Mouse (Mus musculus) adrenal gland, postnatal 25 days (tissue): Measurements from ENCODE around the gene Ccdc57. TPM values are rescaled to one million over a fixed set of nuclear protein-coding genes. Genes with fewer than 3 reads are reported as not detected.
A peak's percentile ranks its signal among the peaks of the same experiment; 100 is the strongest.

Source experiments
- DNase-seq: peaks from one replicate; pipeline ENCODE4 v3.0.0; 2021; ENCODE audit warnings: mixed read lengths
- total RNA-seq: library from RNA; stranded (reverse); gene quantifications from 2 replicates; pipeline ENCODE4 v1.2.3, GENCODE M21; 2021

Ccdc57 gene
- total RNA-seq, 1 experiment from 2014 or later = 12.1 TPM

- no peak for DNase-seq
Measured at GRCm38 (mm10) chr11:120951731-120952730, 19.4 kb upstream of the Ccdc57 start.

GRCm38 (mm10) chr11:120951237-120951636 is 18.6 kb upstream of the Ccdc57 start:
- DNase-seq = no peak

GRCm38 (mm10) chr11:120950281-120951202 is 17.9 kb upstream of the Ccdc57 start:
- peak; percentile 83 for DNase-seq

GRCm38 (mm10) chr11:120949863-120950262 is 17.2 kb upstream of the Ccdc57 start:
- no peak for DNase-seq

GRCm38 (mm10) chr11:120948861-120949851 is 16.5 kb upstream of the Ccdc57 start:
- peak; percentile 42 for DNase-seq

GRCm38 (mm10) chr11:120948328-120948727 is 15.7 kb upstream of the Ccdc57 start, which contains the start of gene Slc16a3:
Gene Slc16a3 (plus strand): TSS chr11:120948480.
- DNase-seq = no peak

- DNase-seq = no peak
Measured at GRCm38 (mm10) chr11:120945926-120946325, 13.3 kb upstream of the Ccdc57 start.

- no peak for DNase-seq
Measured at GRCm38 (mm10) chr11:120945266-120945665, 12.6 kb upstream of the Ccdc57 start.

- DNase-seq = no peak
Measured at GRCm38 (mm10) chr11:120940959-120941358, 8.3 kb upstream of the Ccdc57 start.

GRCm38 (mm10) chr11:120939712-120940341 is 7.2 kb upstream of the Ccdc57 start:
- no peak for DNase-seq

- no peak for DNase-seq
Measured at GRCm38 (mm10) chr11:120938795-120939194, 6.1 kb upstream of the Ccdc57 start.

- DNase-seq = no peak
Measured at GRCm38 (mm10) chr11:120937976-120938375, 5.3 kb upstream of the Ccdc57 start.

GRCm38 (mm10) chr11:120931479-120931878 is 1.2 kb downstream of the Ccdc57 start:
- DNase-seq = no peak

GRCm38 (mm10) chr11:120928468-120928867 is 4.2 kb downstream of the Ccdc57 start:
- DNase-seq = no peak

GRCm38 (mm10) chr11:120922528-120922927 is 10.1 kb downstream of the Ccdc57 start:
- DNase-seq = no peak

GRCm38 (mm10) chr11:120917756-120918155 is 14.9 kb downstream of the Ccdc57 start:
- no peak for DNase-seq

GRCm38 (mm10) chr11:120916477-120916876 is 16.2 kb downstream of the Ccdc57 start:
- DNase-seq = no peak

GRCm38 (mm10) chr11:120913796-120914195 is 18.9 kb downstream of the Ccdc57 start:
- no peak for DNase-seq

GRCm38 (mm10) chr11:120905430-120905873 is 27.2 kb downstream of the Ccdc57 start:
- peak; percentile 76 for DNase-seq

GRCm38 (mm10) chr11:120904561-120904960 is 28.1 kb downstream of the Ccdc57 start:
- DNase-seq = no peak
